Mouse (Mus musculus) monocyte, adult 5-6 weeks (primary cell): Measurements from ENCODE around the gene Cldn6. TPM values are rescaled to one million over a fixed set of nuclear protein-coding genes. Genes with fewer than 3 reads are reported as not detected.
A peak's percentile ranks its signal among the peaks of the same experiment; 100 is the strongest.

ENCODE experiments used
- ATAC-seq: fragments of 153-309, 156-312 bp; replicated peaks from 2 replicates; pipeline ENCODE4 v1.8.0; 2017; ENCODE audit warnings: mild to moderate bottlenecking; ENCODE audit not compliant: low TSS enrichment, insufficient number of reproducible peaks, severe bottlenecking, poor library complexity, low FRiP score
- total RNA-seq: library from RNA; stranded (forward); fragments of 200-1000, 200-491, 200-594 nt; gene quantifications from 3 replicates; pipeline ENCODE4 v1.2.3, GENCODE M21; 2017

Gene Cldn6
- total RNA-seq, 1 experiment from 2014 or later: not detected

GRCm38 (mm10) chr17:23673424-23674073, 5.5 kb upstream of the Cldn6 start, which contains the start of the genes Hcfc1r1 and Thoc6:
Gene Hcfc1r1, plus strand, starts transcription at chr17:23673596.
Gene Thoc6, minus strand, starts transcription at chr17:23673882.
- ATAC-seq: peak; percentile 90

GRCm38 (mm10) chr17:23674271-23674952, 4.6 kb upstream of the Cldn6 start:
- no peak for ATAC-seq

GRCm38 (mm10) chr17:23675127-23675526, 3.9 kb upstream of the Cldn6 start:
- no peak for ATAC-seq

GRCm38 (mm10) chr17:23675564-23676281, 3.3 kb upstream of the Cldn6 start:
- ATAC-seq: no peak

- ATAC-seq: no peak
These were observed 2.5 kb upstream of the Cldn6 start for GRCm38 (mm10) chr17:23676473-23677031.

- 0 out of 2 replicates have a peak, but pooled peaks have one; percentile 13 for ATAC-seq
These were observed 1.8 kb upstream of the Cldn6 start, which contains the start of gene Tnfrsf12a for GRCm38 (mm10) chr17:23677236-23677679. Gene Tnfrsf12a, minus strand, starts transcription at chr17:23677468.

GRCm38 (mm10) chr17:23680336-23680735, 1.3 kb downstream of the Cldn6 start:
- ATAC-seq: no peak

- ATAC-seq: no peak
These were observed 2.0 kb downstream of the Cldn6 start for GRCm38 (mm10) chr17:23681086-23681485.

- ATAC-seq: no peak
These were observed 3.0 kb downstream of the Cldn6 start for GRCm38 (mm10) chr17:23682092-23682491.

GRCm38 (mm10) chr17:23682530-23682929, 3.5 kb downstream of the Cldn6 start:
- ATAC-seq: no peak

GRCm38 (mm10) chr17:23683226-23683625, 4.2 kb downstream of the Cldn6 start:
- no peak for ATAC-seq

GRCm38 (mm10) chr17:23683856-23684672, 5.0 kb downstream of the Cldn6 start, which contains the start of gene Cldn9:
Gene Cldn9, minus strand, starts transcription at chr17:23684026.
- ATAC-seq: no peak

GRCm38 (mm10) chr17:23694491-23694890, 15.4 kb downstream of the Cldn6 start:
- no peak for ATAC-seq

- no peak for ATAC-seq
These were observed 16.8 kb downstream of the Cldn6 start for GRCm38 (mm10) chr17:23695801-23696200.

GRCm38 (mm10) chr17:23699131-23700077, 20.4 kb downstream of the Cldn6 start:
- ATAC-seq: no peak

GRCm38 (mm10) chr17:23700079-23700478, 21.0 kb downstream of the Cldn6 start:
- peak; percentile 91 for ATAC-seq

GRCm38 (mm10) chr17:23703301-23703700, 24.3 kb downstream of the Cldn6 start:
- no peak for ATAC-seq
